Mouse (Mus musculus): ENCODE results near the gene Gm10717. TPM values are rescaled to one million over a fixed set of nuclear protein-coding genes. Genes with fewer than 3 reads are reported as not detected.
"Not testable (repeated sequence)": the region's sequence is repeated elsewhere in the genome, so short reads cannot be mapped to it uniquely, and the experiment has no call there.

The Gm10717 gene
- polyA plus RNA-seq, 1 experiment from 2014 or later = not detected

GRCm38 (mm10) chr9:3027200-3027599 lies 2.0 kb downstream of the Gm10717 start:
- not testable (repeated sequence) for H3K9ac ChIP-seq; H3K27ac ChIP-seq; H3K4me1 ChIP-seq; H3K9me3 ChIP-seq (replicated peaks); ATAC-seq; H3K27me3 ChIP-seq (replicated peaks); H3K4me3 ChIP-seq; H3K36me3 ChIP-seq; H3K4me2 ChIP-seq
- WGBS (ENCODE audit: insufficient replicate concordance) = 58% methylated on average over 9 of the region's 9 CpGs

GRCm38 (mm10) chr9:3029276-3030000 lies 4.2 kb downstream of the Gm10717 start:
- ATAC-seq; H3K9me3 ChIP-seq (replicated peaks); H3K9ac ChIP-seq; H3K4me1 ChIP-seq; H3K4me3 ChIP-seq; H3K27me3 ChIP-seq (replicated peaks); H3K27ac ChIP-seq; H3K4me2 ChIP-seq; H3K36me3 ChIP-seq: not testable (repeated sequence)
- WGBS (ENCODE audit: insufficient replicate concordance) = 53% methylated on average over 14 of the region's 16 CpGs

- not testable (repeated sequence) for H3K9ac ChIP-seq; ATAC-seq; H3K27ac ChIP-seq; H3K9me3 ChIP-seq (replicated peaks); H3K4me1 ChIP-seq; H3K36me3 ChIP-seq; H3K4me2 ChIP-seq; H3K4me3 ChIP-seq; H3K27me3 ChIP-seq (replicated peaks)
- WGBS (ENCODE audit: insufficient replicate concordance) = 48% methylated on average over 3 of the region's 10 CpGs
These were observed 5.6 kb downstream of the Gm10717 start for GRCm38 (mm10) chr9:3030677-3031318.

GRCm38 (mm10) chr9:3034299-3034698 lies 9.1 kb downstream of the Gm10717 start, which contains the start of gene Gm17535:
Gm17535 (plus strand) TSS chr9:3034599.
- H3K27me3 ChIP-seq (replicated peaks); ATAC-seq; H3K4me3 ChIP-seq; H3K4me1 ChIP-seq; H3K9ac ChIP-seq; H3K4me2 ChIP-seq; H3K36me3 ChIP-seq; H3K27ac ChIP-seq; H3K9me3 ChIP-seq (replicated peaks): not testable (repeated sequence)
- WGBS (ENCODE audit: insufficient replicate concordance) = 29% methylated on average over 1 of the region's 8 CpGs

GRCm38 (mm10) chr9:3036577-3036976 lies 11.4 kb downstream of the Gm10717 start, which contains the start of gene Gm10715:
Gm10715 (plus strand) TSS chr9:3036877.
- not testable (repeated sequence) for H3K36me3 ChIP-seq, ATAC-seq
- 67% methylated on average over 8 of the region's 8 CpGs for WGBS (ENCODE audit: insufficient replicate concordance)

GRCm38 (mm10) chr9:3038161-3038560 lies 12.9 kb downstream of the Gm10717 start:
- H3K9me3 ChIP-seq (replicated peaks); H3K4me1 ChIP-seq; ATAC-seq; H3K4me3 ChIP-seq; H3K4me2 ChIP-seq; H3K36me3 ChIP-seq; H3K27ac ChIP-seq; H3K27me3 ChIP-seq (replicated peaks); H3K9ac ChIP-seq: not testable (repeated sequence)
- WGBS (ENCODE audit: insufficient replicate concordance) = 50% methylated on average over 4 of the region's 4 CpGs

More at GRCm38 (mm10) chr9:3036577-3036976, 11.4 kb downstream of the Gm10717 start, which contains the start of gene Gm10715:
- not testable (repeated sequence) for H3K9ac ChIP-seq; H3K27me3 ChIP-seq (replicated peaks); H3K9me3 ChIP-seq (replicated peaks); H3K4me2 ChIP-seq; H3K4me3 ChIP-seq; H3K4me1 ChIP-seq; H3K27ac ChIP-seq

Small RNA genes within 50 kb of the gene (microRNA-seq; reads per million reads assigned to microRNA genes)
- not detected for gene Mir101c

Other genes starting within 250 kb of the Gm10717 start
- gene Gm10722, start 24.5 kb upstream of the Gm10717 start, polyA plus RNA-seq (2016; fragmentation: Nextera tagmentation; extraction: Ambion mirVana) = not detected in 2 replicates
- not detected in 2 replicates for gene Gm11168, start 22.1 kb upstream of the Gm10717 start, polyA plus RNA-seq (2016; fragmentation: Nextera tagmentation; extraction: Ambion mirVana)
- gene Gm10721, start 12.3 kb upstream of the Gm10717 start, polyA plus RNA-seq (2016; fragmentation: Nextera tagmentation; extraction: Ambion mirVana) = not detected in 2 replicates
- not detected in 2 replicates for gene Gm10720, start 9.8 kb upstream of the Gm10717 start, polyA plus RNA-seq (2016; fragmentation: Nextera tagmentation; extraction: Ambion mirVana)
- gene Gm10719, start 8.0 kb upstream of the Gm10717 start, polyA plus RNA-seq (2016; fragmentation: Nextera tagmentation; extraction: Ambion mirVana) = not detected in 2 replicates
- gene Gm10718, start 1.9 kb upstream of the Gm10717 start, polyA plus RNA-seq (2016; fragmentation: Nextera tagmentation; extraction: Ambion mirVana) = 0.33 TPM in 1 of 2 replicates, not detected in the other
- gene Gm17535, start 9.2 kb downstream of the Gm10717 start, polyA plus RNA-seq (2016; fragmentation: Nextera tagmentation; extraction: Ambion mirVana) = not detected in 2 replicates
- gene Gm10715, start 11.5 kb downstream of the Gm10717 start, polyA plus RNA-seq (2016; fragmentation: Nextera tagmentation; extraction: Ambion mirVana) = not detected in 2 replicates